Mouse (Mus musculus): ENCODE results near the gene Abcd2. TPM values are rescaled to one million over a fixed set of nuclear protein-coding genes. Genes with fewer than 3 reads are reported as not detected.

The Abcd2 gene
- polyA plus RNA-seq (2017; shearing (Covaris generic)), result under 1 TPM in 1 of 2 experiments, not detected in 1; 0.16 TPM

- ATAC-seq, result peak; percentile 46
Observed at GRCm38 (mm10) chr15:91191412-91192222, at the start of gene Abcd2. Gene Abcd2, minus strand, starts transcription at chr15:91191799.

GRCm38 (mm10) chr15:91240683-91241335 lies 49.2 kb upstream of the Abcd2 start:
- ATAC-seq, result no peak

- no peak for ATAC-seq
Observed at GRCm38 (mm10) chr15:91237294-91237693, 45.7 kb upstream of the Abcd2 start.

GRCm38 (mm10) chr15:91206518-91206917 lies 14.9 kb upstream of the Abcd2 start:
- ATAC-seq, result no peak

- ATAC-seq, result no peak
Observed at GRCm38 (mm10) chr15:91203521-91203920, 11.9 kb upstream of the Abcd2 start.

- ATAC-seq, result no peak
Observed at GRCm38 (mm10) chr15:91202486-91202885, 10.9 kb upstream of the Abcd2 start.

GRCm38 (mm10) chr15:91200833-91201232 lies 9.2 kb upstream of the Abcd2 start:
- ATAC-seq, result no peak

- ATAC-seq, result no peak
Observed at GRCm38 (mm10) chr15:91199256-91199905, 7.8 kb upstream of the Abcd2 start, which contains the start of gene CN725425. Gene CN725425, plus strand, starts transcription at chr15:91199494.

- ATAC-seq, result no peak
Observed at GRCm38 (mm10) chr15:91192223-91192598, 612 bp upstream of the Abcd2 start.

- no peak for ATAC-seq
Observed at GRCm38 (mm10) chr15:91190519-91191207, 936 bp downstream of the Abcd2 start.

GRCm38 (mm10) chr15:91190026-91190425 lies 1.6 kb downstream of the Abcd2 start:
- no peak for ATAC-seq

GRCm38 (mm10) chr15:91186358-91186757 lies 5.2 kb downstream of the Abcd2 start:
- ATAC-seq, result no peak

GRCm38 (mm10) chr15:91179911-91180622 lies 11.5 kb downstream of the Abcd2 start:
- ATAC-seq, result no peak

GRCm38 (mm10) chr15:91178656-91179314 lies 12.8 kb downstream of the Abcd2 start:
- no peak for ATAC-seq

GRCm38 (mm10) chr15:91172193-91172592 lies 19.4 kb downstream of the Abcd2 start:
- ATAC-seq, result no peak

GRCm38 (mm10) chr15:91171332-91171731 lies 20.3 kb downstream of the Abcd2 start:
- no peak for ATAC-seq

GRCm38 (mm10) chr15:91170602-91171328 lies 20.8 kb downstream of the Abcd2 start:
- no peak for ATAC-seq

GRCm38 (mm10) chr15:91167850-91168562 lies 23.6 kb downstream of the Abcd2 start:
- peak; percentile 70 for ATAC-seq

GRCm38 (mm10) chr15:91165021-91165420 lies 26.6 kb downstream of the Abcd2 start:
- peak; percentile 31 for ATAC-seq

- no peak for ATAC-seq
Observed at GRCm38 (mm10) chr15:91163454-91163853, 28.1 kb downstream of the Abcd2 start.
